Mouse (Mus musculus) spleen, postnatal 36 days (tissue): ENCODE measurements around the gene Zfp467.
A peak's percentile ranks its signal among the peaks of the same experiment; 100 is the strongest.

ENCODE experiments used
- DNase-seq, 2 experiments: peaks; one replicate each; pipeline ENCODE4 v3.0.0; 2022; ENCODE audit warnings: low spot score in 2 of 2, mixed read lengths in 1 of 2

Zfp467 gene

GRCm38 (mm10) chr6:48445181-48446101 lies at the start of gene Zfp467:
Gene Zfp467 (minus strand): TSS chr6:48445825.
- DNase-seq, result peak; percentile 14 to 23

DNA sequence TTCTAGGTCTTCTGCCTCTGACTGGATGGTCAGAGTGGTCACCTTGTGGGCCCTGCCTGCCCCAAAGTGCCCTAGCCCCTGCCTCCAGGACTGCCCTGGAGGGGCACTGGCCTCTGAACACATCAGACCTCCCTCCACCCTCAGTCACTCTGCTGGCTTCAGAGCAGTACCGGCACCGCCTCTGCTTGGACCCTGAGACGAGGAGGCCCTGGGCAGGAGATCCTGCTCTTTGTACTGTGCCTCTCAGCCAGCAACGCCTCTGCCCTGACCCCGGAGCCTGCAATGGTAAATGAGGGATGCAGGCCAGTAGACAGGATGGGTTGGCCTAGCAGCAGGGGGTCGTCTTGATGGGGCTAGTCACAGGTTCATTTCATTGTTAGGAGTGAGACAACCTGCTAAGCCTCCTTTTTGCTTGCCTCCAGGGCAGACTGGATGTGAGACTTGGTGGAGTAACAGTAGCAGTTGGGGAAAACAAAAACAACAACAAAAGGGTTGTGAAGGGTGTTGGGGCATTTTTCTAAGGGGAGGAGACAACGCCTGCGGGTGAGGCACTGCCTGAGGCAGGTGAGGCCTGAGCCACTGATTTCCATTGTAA lies 47.6 kb upstream of the Zfp467 start:
- DNase-seq, result no peak

GRCm38 (mm10) chr6:48491361-48491760 lies 45.7 kb upstream of the Zfp467 start:
- no peak for DNase-seq

DNA sequence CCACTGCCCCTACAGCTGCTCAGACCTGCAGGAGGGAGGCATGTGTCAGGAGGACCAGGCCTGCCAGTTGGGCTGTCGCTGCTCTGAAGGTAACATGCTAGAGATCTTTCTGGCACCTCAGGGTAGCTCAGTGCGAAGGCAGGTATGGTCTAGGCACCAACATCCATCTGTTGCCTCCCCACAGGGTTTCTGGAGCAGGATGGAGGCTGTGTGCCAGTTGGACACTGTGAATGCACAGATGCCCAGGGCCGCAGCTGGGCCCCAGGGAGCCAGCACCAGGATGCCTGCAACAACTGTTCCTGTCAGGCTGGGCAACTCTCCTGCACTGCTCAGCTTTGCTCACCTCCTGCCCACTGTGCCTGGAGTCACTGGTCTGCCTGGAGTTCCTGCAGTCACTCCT lies 44.1 kb upstream of the Zfp467 start:
- DNase-seq, result no peak

GRCm38 (mm10) chr6:48487747-48488725 lies 42.4 kb upstream of the Zfp467 start:
- no peak for DNase-seq

DNA sequence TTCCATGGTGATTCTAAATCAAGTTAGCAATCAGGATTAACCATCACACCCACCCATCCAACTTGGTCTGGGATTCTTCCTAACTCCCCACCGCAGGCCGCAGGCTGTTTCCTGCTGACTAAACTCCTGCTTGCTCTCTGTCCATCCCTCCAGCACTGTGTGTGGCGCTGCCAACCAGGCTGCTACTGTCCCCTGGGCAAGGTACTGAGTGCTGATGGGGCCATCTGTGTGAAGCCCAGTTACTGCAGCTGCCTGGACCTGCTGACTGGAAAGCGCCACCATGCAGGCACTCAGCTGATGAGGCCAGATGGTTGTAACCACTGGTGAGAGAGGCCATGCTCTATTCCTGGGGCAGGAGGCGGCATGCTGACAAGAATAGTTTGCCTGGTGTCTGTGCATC lies 36.9 kb upstream of the Zfp467 start:
- no peak for DNase-seq

GRCm38 (mm10) chr6:48478446-48478845 lies 32.8 kb upstream of the Zfp467 start:
- no peak for DNase-seq

- DNase-seq, result no peak
These were observed 25.1 kb upstream of the Zfp467 start for GRCm38 (mm10) chr6:48470739-48471138.

- DNase-seq, result no peak
These were observed 21.9 kb upstream of the Zfp467 start for GRCm38 (mm10) chr6:48467490-48467889.

GRCm38 (mm10) chr6:48466715-48467114 lies 21.1 kb upstream of the Zfp467 start:
- DNase-seq, result no peak

DNA sequence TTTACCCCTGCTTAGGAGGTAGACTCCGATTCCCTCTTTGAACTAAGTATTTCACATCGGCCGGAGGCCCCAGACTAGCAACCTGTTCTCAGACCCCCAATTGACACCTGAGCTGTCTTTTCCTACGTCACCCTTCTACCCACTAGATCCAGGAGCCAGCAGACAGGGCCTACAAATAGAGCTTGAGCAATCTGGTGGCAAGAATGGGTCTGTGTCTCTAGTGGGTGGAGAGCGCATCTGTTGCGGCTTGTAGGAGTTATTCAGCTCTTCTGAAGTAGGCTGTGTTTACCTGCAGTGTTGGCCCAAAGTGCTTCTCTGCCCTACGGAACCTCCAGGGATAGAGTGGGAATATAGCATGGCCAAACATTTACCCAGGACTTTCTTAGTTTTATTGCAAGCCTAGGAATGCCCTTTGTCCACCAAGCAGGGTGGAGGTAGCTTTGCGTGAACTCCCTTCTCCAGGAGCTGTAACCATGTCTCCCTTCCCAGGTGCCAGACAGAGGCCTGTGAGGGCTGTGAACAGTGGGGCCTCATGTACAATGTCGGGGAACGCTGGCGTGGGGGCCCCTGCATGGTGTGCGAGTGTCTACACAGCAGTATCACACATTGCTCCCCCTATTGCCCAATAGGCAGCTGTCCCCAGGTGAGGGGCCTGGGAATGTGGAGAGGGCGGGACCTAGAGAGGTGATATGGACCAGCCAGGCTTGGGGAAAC lies 19.5 kb upstream of the Zfp467 start:
- DNase-seq, result no peak

- no peak for DNase-seq
These were observed 7.1 kb upstream of the Zfp467 start for GRCm38 (mm10) chr6:48452771-48453170.

- no peak for DNase-seq
These were observed 6.5 kb upstream of the Zfp467 start for GRCm38 (mm10) chr6:48452151-48452550.

- DNase-seq, result no peak
These were observed 2.9 kb upstream of the Zfp467 start for GRCm38 (mm10) chr6:48448527-48448926.

DNA sequence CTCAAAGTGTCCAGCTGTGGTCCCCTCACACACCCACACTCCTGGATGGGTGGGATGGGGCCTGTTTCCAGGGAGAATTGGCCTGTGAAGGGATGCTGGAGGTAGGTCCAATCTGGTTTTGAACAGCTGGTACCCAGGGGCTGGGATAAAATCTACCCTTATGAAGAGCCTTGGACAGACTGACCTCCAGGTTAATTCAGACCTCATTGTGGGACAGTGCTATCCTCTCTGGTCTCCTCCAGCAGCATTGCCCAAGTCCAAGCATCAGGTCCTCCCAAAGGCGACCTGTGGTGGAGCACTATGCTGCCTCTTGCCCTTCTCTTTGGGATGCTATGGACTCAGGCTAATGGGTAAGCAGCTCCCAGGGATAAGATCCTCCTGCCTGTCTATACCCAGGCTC lies 2.3 kb upstream of the Zfp467 start, which contains the start of gene Sspo:
TSS of gene Sspo (plus strand) at position 301 of the 400 bp plus-strand sequence.
- DNase-seq, result no peak

GRCm38 (mm10) chr6:48446896-48447295 lies 1.3 kb upstream of the Zfp467 start:
- DNase-seq, result no peak

DNA sequence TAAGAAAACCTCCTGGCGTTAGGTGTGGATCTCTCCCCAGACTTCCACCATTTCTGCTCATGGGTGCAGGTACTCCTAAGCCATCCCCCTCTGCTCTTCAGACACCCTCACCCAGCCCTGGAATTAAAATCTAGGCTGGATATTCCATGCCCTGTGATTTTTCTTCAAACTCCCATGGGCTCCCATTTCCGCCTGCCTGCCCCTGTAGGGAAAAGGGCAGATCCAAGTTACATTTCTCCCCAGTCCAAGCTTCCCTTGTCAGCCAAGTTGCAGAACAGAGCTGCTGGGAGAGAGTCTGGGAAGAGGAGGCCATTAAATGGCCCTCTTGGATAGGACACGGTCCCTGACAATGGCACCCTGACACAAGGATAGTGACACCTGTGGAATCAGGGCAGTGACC lies 631 bp upstream of the Zfp467 start:
- no peak for DNase-seq

GRCm38 (mm10) chr6:48444310-48445180 lies 1.1 kb downstream of the Zfp467 start:
- DNase-seq, result peak in 1 of 2 experiments; percentile 20

GRCm38 (mm10) chr6:48443592-48444309 lies 1.9 kb downstream of the Zfp467 start:
- DNase-seq, result peak; percentile 91 to 92
